Mouse (Mus musculus): ENCODE results near the gene Haus4. TPM values are rescaled to one million over a fixed set of nuclear protein-coding genes. Genes with fewer than 3 reads are reported as not detected.

Gene Haus4
- total and polyA plus RNA-seq, 3 experiments = 39.2 to 73.4 TPM; not detected in 1

DNA sequence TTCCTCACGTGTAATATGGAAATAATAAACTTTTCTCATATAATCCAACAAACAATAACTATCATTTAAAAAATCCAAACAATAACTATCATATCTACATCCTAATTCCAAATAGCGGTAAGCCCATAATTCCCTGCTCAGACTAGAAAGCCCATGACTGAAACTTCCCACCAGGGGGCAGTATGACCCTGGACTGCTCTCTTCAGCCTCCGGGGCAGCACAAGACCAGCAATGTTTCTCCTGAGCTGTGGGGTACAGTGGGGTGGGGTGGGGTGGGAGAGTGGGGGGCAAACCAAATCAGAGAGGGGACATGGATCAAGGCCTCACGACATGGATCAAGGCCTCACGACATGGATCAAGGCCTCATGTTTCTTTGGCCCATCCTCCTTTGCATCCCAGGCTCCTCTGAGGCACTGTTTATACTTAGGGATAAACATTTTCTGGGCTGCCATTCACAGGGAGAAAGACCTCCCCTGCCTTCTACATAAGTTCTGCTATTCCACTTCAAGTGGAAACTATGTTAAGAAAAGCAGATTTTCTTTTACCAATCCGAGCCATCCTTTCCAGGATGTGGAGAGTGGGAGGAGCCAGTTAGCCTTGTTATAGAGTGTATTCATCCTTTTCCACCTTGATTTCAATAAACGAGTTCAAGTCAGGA lies 29.4 kb upstream of the Haus4 start:
- no peak overlapping the region for H3K27ac ChIP-seq (ENCODE audit: control insufficient read depth, low read depth, low read length)
- H3K79me2 ChIP-seq (ENCODE audit: control insufficient read depth, insufficient read depth, low read length, poor library complexity) = no peaks in the 10 kb centered on the region
- H3K27me3 ChIP-seq (ENCODE audit: control insufficient read depth in 1 of 2, insufficient read depth in 2 of 2, low read length in 2 of 2) = no peaks in the 10 kb centered on the region
- no peaks in the 10 kb centered on the region for H3K9me3 ChIP-seq (replicated peaks; ENCODE audit: insufficient read depth, low read length)
- peaks cover 0 to 1% of the 10 kb centered on the region in 2 experiments; a peak in 2 of 4 replicates for H3K36me3 ChIP-seq (ENCODE audit: control insufficient read depth in 1 of 2, insufficient read depth in 2 of 2, low read length in 2 of 2)
- DNase-seq (ENCODE audit: low read depth, low spot score) = peak; percentile 75
- H3K4me3 ChIP-seq (ENCODE audit: control insufficient read depth in 1 of 2, insufficient read depth in 1 of 2, low read depth in 2 of 2, low read length in 2 of 2) = no peak overlapping the region
- peak; percentile 47 to 82 (median 76) for TF ChIP-seq CTCF (IDR thresholded peaks at IDR 0.05 in 2 of 3, conservative IDR thresholded peaks at IDR 0.05 in 1 of 3; ENCODE audit: control insufficient read depth in 1 of 3, insufficient read depth in 1 of 3, low read depth in 2 of 3, low read length in 3 of 3, poor library complexity in 1 of 3, severe bottlenecking in 1 of 3)
- TF ChIP-seq RAD21 (IDR thresholded peaks at IDR 0.05; ENCODE audit: low read depth, low read length) = peak; percentile 64
- TF ChIP-seq ETS1 (IDR thresholded peaks at IDR 0.05; ENCODE audit: low read depth, low read length) = no peak
- no peak for TF ChIP-seq MAX (IDR thresholded peaks at IDR 0.05; ENCODE audit: low read length)
- TF ChIP-seq ZC3H11A (IDR thresholded peaks at IDR 0.05; ENCODE audit: low read depth, low read length) = peak; percentile 49
- TF ChIP-seq USF2 (IDR thresholded peaks at IDR 0.05; ENCODE audit: borderline replicate concordance in 1 of 2, insufficient read depth in 1 of 2, low read depth in 1 of 2, low read length in 2 of 2) = no peak
- no peak for TF ChIP-seq ELF1 (IDR thresholded peaks at IDR 0.05; ENCODE audit: low read depth, low read length)
- TF ChIP-seq SMC3 (IDR thresholded peaks at IDR 0.05; ENCODE audit: low read depth, low read length) = peak; percentile 75
- TF ChIP-seq ZMIZ1 (IDR thresholded peaks at IDR 0.05; ENCODE audit: low read depth, low read length) = no peak
- peaks cover under 1% of the 10 kb centered on the region in 2 experiments; a peak in 2 of 4 replicates for H3K4me1 ChIP-seq (ENCODE audit: control insufficient read depth in 1 of 2, insufficient read depth in 2 of 2, low read length in 2 of 2)
- no peak overlapping the region for H3K9ac ChIP-seq (ENCODE audit: control insufficient read depth, low read depth, low read length, poor library complexity, severe bottlenecking)

- TF ChIP-seq ZKSCAN1 (IDR thresholded peaks at IDR 0.05; ENCODE audit: low read depth, low read length) (no peak), POLR2AphosphoS2 (IDR thresholded peaks at IDR 0.05; ENCODE audit: low read length) (no peak), MAZ (IDR thresholded peaks at IDR 0.05; ENCODE audit: low read depth, low read length) (no peak), KAT2A (conservative IDR thresholded peaks at IDR 0.05; ENCODE audit: low read depth, low read length) (no peak), RAD21 (IDR thresholded peaks at IDR 0.05; ENCODE audit: low read depth, low read length) (no peak), MYB (IDR thresholded peaks at IDR 0.05; ENCODE audit: low read depth, low read length) (no peak), MYC (IDR thresholded peaks at IDR 0.05; ENCODE audit: low read depth, low read length) (no peak), ELF1 (IDR thresholded peaks at IDR 0.05; ENCODE audit: low read depth, low read length) (no peak), BHLHE40 (IDR thresholded peaks at IDR 0.05; ENCODE audit: borderline replicate concordance, low read depth, low read length) (no peak)
- no peak for DNase-seq (ENCODE audit: low read depth, low spot score)
- no peaks in the 10 kb centered on the region; a peak in 1 of 4 replicates for H3K4me1 ChIP-seq (ENCODE audit: control insufficient read depth in 1 of 2, insufficient read depth in 2 of 2, low read length in 2 of 2)
- no peaks in the 10 kb centered on the region for H3K27me3 ChIP-seq (ENCODE audit: control insufficient read depth in 1 of 2, insufficient read depth in 2 of 2, low read length in 2 of 2)
- no peak overlapping the region for H3K4me3 ChIP-seq (ENCODE audit: control insufficient read depth in 1 of 2, insufficient read depth in 1 of 2, low read depth in 2 of 2, low read length in 2 of 2)
- no peak overlapping the region for H3K27ac ChIP-seq (ENCODE audit: control insufficient read depth, low read depth, low read length)
- no peak overlapping the region for H3K9ac ChIP-seq (ENCODE audit: control insufficient read depth, low read depth, low read length, poor library complexity, severe bottlenecking)
- no peaks in the 10 kb centered on the region for H3K9me3 ChIP-seq (replicated peaks; ENCODE audit: insufficient read depth, low read length)
- no peaks in the 10 kb centered on the region for H3K36me3 ChIP-seq (ENCODE audit: control insufficient read depth in 1 of 2, insufficient read depth in 2 of 2, low read length in 2 of 2)
- no peaks in the 10 kb centered on the region for H3K79me2 ChIP-seq (ENCODE audit: control insufficient read depth, insufficient read depth, low read length, poor library complexity)
These were observed 28.1 kb upstream of the Haus4 start for GRCm38 (mm10) chr14:54582536-54582935.

Data from MEL (cell line).